Mouse (Mus musculus) monocyte, adult 2 months (primary cell): ENCODE measurements at regions not wholly inside any gene's neighbourhood (a gene's known extent, or its start where the extent isn't known, plus 50 kb on each side); places are given as distances from the start of the nearest gene placed in this dataset.
A peak's percentile ranks its signal among the peaks of the same experiment; 100 is the strongest.

Experiments
- DNase-seq, 2 experiments: peaks; one replicate each; pipeline ENCODE4 v3.0.0; 2022; ENCODE audit warnings: low spot score in 2 of 2, low read depth in 1 of 2

- no peak for DNase-seq
Measured at GRCm38 (mm10) chr15:25305801-25306200, 107.8 kb downstream of the Basp1 start.

GRCm38 (mm10) chr15:25303379-25303778 is 110.2 kb downstream of the Basp1 start:
- no peak for DNase-seq

- no peak for DNase-seq
Measured at GRCm38 (mm10) chr15:25302671-25303294, 110.8 kb downstream of the Basp1 start.

GRCm38 (mm10) chr15:25301810-25302209 is 111.8 kb downstream of the Basp1 start:
- no peak for DNase-seq

GRCm38 (mm10) chr15:25297278-25297677 is 116.3 kb downstream of the Basp1 start:
- DNase-seq = no peak

GRCm38 (mm10) chr15:25296714-25297113 is 116.8 kb downstream of the Basp1 start:
- DNase-seq = no peak

- no peak for DNase-seq
Measured at GRCm38 (mm10) chr15:25295753-25296152, 117.8 kb downstream of the Basp1 start.

- DNase-seq = no peak
Measured at GRCm38 (mm10) chr15:25291231-25291691, 122.3 kb downstream of the Basp1 start.

- peak in 1 of 2 experiments; percentile 34 for DNase-seq
Measured at GRCm38 (mm10) chr15:25287850-25288249, 125.7 kb downstream of the Basp1 start.

- no peak for DNase-seq
Measured at GRCm38 (mm10) chr15:25284354-25285199, 129.0 kb downstream of the Basp1 start.

- no peak for DNase-seq
Measured at GRCm38 (mm10) chr15:25283713-25284112, 129.9 kb downstream of the Basp1 start.

GRCm38 (mm10) chr15:25282346-25282745 is 131.2 kb downstream of the Basp1 start:
- peak in 1 of 2 experiments; percentile 33 for DNase-seq

GRCm38 (mm10) chr15:25281942-25282341 is 131.6 kb downstream of the Basp1 start:
- DNase-seq = no peak

- no peak for DNase-seq
Measured at GRCm38 (mm10) chr15:25278317-25279156, 135.0 kb downstream of the Basp1 start.

- DNase-seq = no peak
Measured at GRCm38 (mm10) chr15:25276227-25276626, 137.3 kb downstream of the Basp1 start.

- no peak for DNase-seq
Measured at GRCm38 (mm10) chr15:25271886-25272285, 141.7 kb downstream of the Basp1 start.

GRCm38 (mm10) chr15:25270349-25270748 is 143.2 kb downstream of the Basp1 start:
- DNase-seq = no peak

GRCm38 (mm10) chr15:25269345-25269996 is 144.1 kb downstream of the Basp1 start:
- DNase-seq = peak; percentile 40 to 48

- peak in 1 of 2 experiments; percentile 64 for DNase-seq
Measured at GRCm38 (mm10) chr15:25268436-25268835, 145.1 kb downstream of the Basp1 start.

- DNase-seq = no peak
Measured at GRCm38 (mm10) chr15:25267509-25267908, 146.1 kb downstream of the Basp1 start.
